Comparison of ENCODE assay signal across 8 mouse cellular contexts in genomic region chr13:113869212-113870205, GRCm38 (mm10).
DNase-seq lines count a peak whose midpoint lies in the region; ATAC-seq and TF ChIP-seq lines count a peak whose summit lies in the region.

No protein-coding gene starts in this region.

- H3K4me2 ChIP-seq in forebrain, embryonic 15.5 days (replicated peaks), result no peak overlapping the region
- no peak overlapping the region for H3K4me2 ChIP-seq in hindbrain, embryonic 11.5 days (replicated peaks; ENCODE audit: low read depth, low read length)
- H3K4me2 ChIP-seq in limb, embryonic 13.5 days (replicated peaks), result no peak overlapping the region
- no peak overlapping the region for H3K4me2 ChIP-seq in midbrain, embryonic 14.5 days (ENCODE audit: low read length)

- 71% methylated on average over 20 of the region's 20 CpGs for WGBS in forebrain, embryonic 15.5 days
- WGBS in hindbrain, embryonic 11.5 days, result 69% methylated on average over 20 of the region's 20 CpGs
- 64% methylated on average over 20 of the region's 20 CpGs for WGBS in limb, embryonic 13.5 days
- 67% methylated on average over 20 of the region's 20 CpGs for WGBS in midbrain, embryonic 14.5 days
- 63% methylated on average over 20 of the region's 20 CpGs for WGBS in thymus, adult 2 months

- no peak overlapping the region for H3K4me3 ChIP-seq in testis, adult 2 months (ENCODE audit: control insufficient read depth, low read depth, low read length)
- H3K4me3 ChIP-seq in forebrain, embryonic 15.5 days, result no peak overlapping the region
- no peak overlapping the region for H3K4me3 ChIP-seq in hindbrain, embryonic 11.5 days (ENCODE audit: low read depth, low read length)
- no peak overlapping the region for H3K4me3 ChIP-seq in limb, embryonic 13.5 days
- H3K4me3 ChIP-seq in midbrain, embryonic 14.5 days (replicated peaks; ENCODE audit: low read depth, low read length), result no peak overlapping the region
- H3K4me3 ChIP-seq in thymus, adult 2 months (ENCODE audit: control insufficient read depth, insufficient read depth, low read length), result no peak overlapping the region

- H3K27ac ChIP-seq in testis, adult 2 months (ENCODE audit: control insufficient read depth, insufficient read depth, low read depth, low read length), result no peak overlapping the region
- H3K27ac ChIP-seq in forebrain, embryonic 15.5 days (replicated peaks), result no peak overlapping the region
- no peak overlapping the region for H3K27ac ChIP-seq in hindbrain, embryonic 11.5 days (ENCODE audit: low read depth, low read length)
- no peak overlapping the region for H3K27ac ChIP-seq in limb, embryonic 13.5 days
- H3K27ac ChIP-seq in midbrain, embryonic 14.5 days (replicated peaks; ENCODE audit: low read depth, low read length), result no peak overlapping the region
- peak overlapping the region; percentile 36 for H3K27ac ChIP-seq in thymus, adult 2 months (ENCODE audit: control insufficient read depth, insufficient read depth, low read length)

- H3K36me3 ChIP-seq in testis, adult 2 months (ENCODE audit: control insufficient read depth, insufficient read depth, low read length), result no peaks in the 10 kb centered on the region
- H3K36me3 ChIP-seq in forebrain, embryonic 15.5 days, result no peaks in the 10 kb centered on the region
- H3K36me3 ChIP-seq in hindbrain, embryonic 11.5 days (ENCODE audit: control insufficient read depth, insufficient read depth, low read length), result no peaks in the 10 kb centered on the region
- H3K36me3 ChIP-seq in limb, embryonic 13.5 days, result no peaks in the 10 kb centered on the region
- H3K36me3 ChIP-seq in midbrain, embryonic 14.5 days (ENCODE audit: control insufficient read depth, insufficient read depth, low read length), result no peaks in the 10 kb centered on the region
- H3K36me3 ChIP-seq in thymus, adult 2 months (ENCODE audit: control insufficient read depth, insufficient read depth, low read length), result no peaks in the 10 kb centered on the region

- no peak overlapping the region for H3K9ac ChIP-seq in forebrain, embryonic 15.5 days (replicated peaks)
- no peak overlapping the region for H3K9ac ChIP-seq in hindbrain, embryonic 11.5 days (ENCODE audit: low read depth, low read length)
- no peak overlapping the region for H3K9ac ChIP-seq in limb, embryonic 13.5 days
- H3K9ac ChIP-seq in midbrain, embryonic 14.5 days (replicated peaks; ENCODE audit: low read length), result no peak overlapping the region

- TF ChIP-seq CTCF in testis, adult 2 months (IDR thresholded peaks at IDR 0.05; ENCODE audit: control insufficient read depth, insufficient read depth, insufficient replicate concordance, low read depth, low read length), result peak; percentile 63; the same call in 1 of the 2 replicates
- TF ChIP-seq CTCF in thymus, adult 2 months (IDR thresholded peaks at IDR 0.05; ENCODE audit: borderline replicate concordance, control insufficient read depth, extremely low read depth, insufficient read depth, low read length, poor library complexity), result peak; percentile 78; the same call in 1 of the 2 replicates

- no peak for DNase-seq in testis, postnatal 14 days (ENCODE audit: low spot score)
- peak; percentile 52 to 69 for DNase-seq in cerebellum, adult 18-20 months
- peak; percentile 78 for DNase-seq in hindbrain, embryonic 11.5 days (ENCODE audit: low spot score)
- DNase-seq in midbrain, embryonic 14.5 days, result peak; percentile 77
- peak; percentile 68 for DNase-seq in thymus, adult 2 months

- ATAC-seq in forebrain, embryonic 15.5 days (replicated peaks), result peak; percentile 74
- ATAC-seq in hindbrain, embryonic 11.5 days (ENCODE audit: low FRiP score), result peak; percentile 66; the same call in 1 of the 2 replicates
- ATAC-seq in limb, embryonic 13.5 days (ENCODE audit: low FRiP score, low read depth), result 0 out of 2 replicates have a peak, but pooled peaks have one; percentile 43
- ATAC-seq in midbrain, embryonic 14.5 days (ENCODE audit: low FRiP score, low TSS enrichment), result peak; percentile 51; the same call in 1 of the 2 replicates

- H3K27me3 ChIP-seq in testis, adult 2 months (ENCODE audit: control insufficient read depth, insufficient read depth, low read length), result no peaks in the 10 kb centered on the region
- H3K27me3 ChIP-seq in forebrain, embryonic 15.5 days, result no peaks in the 10 kb centered on the region
- H3K27me3 ChIP-seq in hindbrain, embryonic 11.5 days (ENCODE audit: control insufficient read depth, insufficient read depth, low read length), result no peaks in the 10 kb centered on the region
- H3K27me3 ChIP-seq in limb, embryonic 13.5 days, result no peaks in the 10 kb centered on the region
- no peaks in the 10 kb centered on the region for H3K27me3 ChIP-seq in midbrain, embryonic 14.5 days (ENCODE audit: control insufficient read depth, insufficient read depth, low read length)
- no peaks in the 10 kb centered on the region for H3K27me3 ChIP-seq in thymus, adult 2 months (ENCODE audit: control insufficient read depth, insufficient read depth, low read length)

- TF ChIP-seq POLR2A in testis, adult 2 months (IDR thresholded peaks at IDR 0.05; ENCODE audit: control insufficient read depth, low read depth, low read length), result no peak
- TF ChIP-seq POLR2A in thymus, adult 2 months (IDR thresholded peaks at IDR 0.05; ENCODE audit: control insufficient read depth, extremely low read depth, insufficient read depth, low read length, poor library complexity), result no peak

- H3K4me1 ChIP-seq in testis, adult 2 months (ENCODE audit: control insufficient read depth, insufficient read depth, low read length), result peaks cover 7% of the 10 kb centered on the region
- H3K4me1 ChIP-seq in forebrain, embryonic 15.5 days, result no peaks in the 10 kb centered on the region
- no peaks in the 10 kb centered on the region for H3K4me1 ChIP-seq in hindbrain, embryonic 11.5 days (replicated peaks; ENCODE audit: control insufficient read depth, insufficient read depth, low read length)
- peaks cover 18% of the 10 kb centered on the region for H3K4me1 ChIP-seq in limb, embryonic 13.5 days
- no peaks in the 10 kb centered on the region for H3K4me1 ChIP-seq in midbrain, embryonic 14.5 days (ENCODE audit: control insufficient read depth, insufficient read depth, low read length)
- peaks cover 10% of the 10 kb centered on the region for H3K4me1 ChIP-seq in thymus, adult 2 months (replicated peaks; ENCODE audit: control insufficient read depth, insufficient read depth, low read length)

- no peaks in the 10 kb centered on the region for H3K9me3 ChIP-seq in forebrain, embryonic 15.5 days
- no peaks in the 10 kb centered on the region for H3K9me3 ChIP-seq in hindbrain, embryonic 11.5 days (ENCODE audit: control insufficient read depth, low read length)
- no peaks in the 10 kb centered on the region for H3K9me3 ChIP-seq in limb, embryonic 13.5 days
- H3K9me3 ChIP-seq in midbrain, embryonic 14.5 days (ENCODE audit: control insufficient read depth, low read length), result no peaks in the 10 kb centered on the region
